Mouse (Mus musculus): ENCODE measurements at regions not wholly inside any gene's neighbourhood (a gene's known extent, or its start where the extent isn't known, plus 50 kb on each side); places are given as distances from the start of the nearest gene placed in this dataset.
A peak's percentile ranks its signal among the peaks of the same experiment; 100 is the strongest.

GRCm38 (mm10) chrX:10984894-10985293 is 270.1 kb downstream of the Mid1ip1 start:
- no peak for DNase-seq

- no peak for DNase-seq
These were observed 277.0 kb downstream of the Mid1ip1 start for GRCm38 (mm10) chrX:10991871-10992210.

- DNase-seq, result peak; percentile 6
These were observed 277.6 kb downstream of the Mid1ip1 start for GRCm38 (mm10) chrX:10992211-10993004.

GRCm38 (mm10) chrX:10993005-10993377 is 278.2 kb downstream of the Mid1ip1 start:
- peak; percentile 10 for DNase-seq

- DNase-seq, result no peak
These were observed 280.1 kb downstream of the Mid1ip1 start for GRCm38 (mm10) chrX:10994910-10995309.

- no peak for DNase-seq
These were observed 286.4 kb downstream of the Mid1ip1 start for GRCm38 (mm10) chrX:11001180-11001579.

GRCm38 (mm10) chrX:11039278-11039677 is 259.8 kb upstream of the H2al1a start:
- no peak for DNase-seq

GRCm38 (mm10) chrX:11046769-11047168 is 252.3 kb upstream of the H2al1a start:
- no peak for DNase-seq

GRCm38 (mm10) chrX:11082171-11082570 is 216.9 kb upstream of the H2al1a start:
- no peak for DNase-seq

- DNase-seq, result no peak
These were observed 216.2 kb upstream of the H2al1a start for GRCm38 (mm10) chrX:11082845-11083244.

GRCm38 (mm10) chrX:11086257-11087072 is 212.6 kb upstream of the H2al1a start:
- no peak for DNase-seq

- DNase-seq, result no peak
These were observed 211.1 kb upstream of the H2al1a start for GRCm38 (mm10) chrX:11087913-11088312.

- no peak for DNase-seq
These were observed 210.6 kb upstream of the H2al1a start for GRCm38 (mm10) chrX:11088506-11088905.

GRCm38 (mm10) chrX:11090432-11090831 is 208.6 kb upstream of the H2al1a start:
- DNase-seq, result no peak

GRCm38 (mm10) chrX:11097581-11098254 is 201.3 kb upstream of the H2al1a start:
- DNase-seq, result no peak

- DNase-seq, result no peak
These were observed 200.7 kb upstream of the H2al1a start for GRCm38 (mm10) chrX:11098366-11098765.

- DNase-seq, result no peak
These were observed 199.6 kb upstream of the H2al1a start for GRCm38 (mm10) chrX:11099146-11100087.

- no peak for DNase-seq
These were observed 198.1 kb upstream of the H2al1a start for GRCm38 (mm10) chrX:11100935-11101334.

- no peak for DNase-seq
These were observed 167.8 kb upstream of the H2al1a start for GRCm38 (mm10) chrX:11131253-11131652.

- peak; percentile 25 for DNase-seq
These were observed 159.1 kb upstream of the H2al1a start for GRCm38 (mm10) chrX:11139971-11140421.

- DNase-seq, result no peak
These were observed 157.8 kb upstream of the H2al1a start for GRCm38 (mm10) chrX:11141294-11141693.

GRCm38 (mm10) chrX:11158416-11158815 is 140.6 kb upstream of the H2al1a start:
- DNase-seq, result no peak
